Mouse (Mus musculus) MEL (cell line): Measurements from ENCODE around the gene Ifit3b.

ENCODE experiments used
- TAL1 ChIP-seq: IDR thresholded peaks from 2 replicates; pipeline ENCODE4 v1.6.1; 2012; ENCODE audit warnings: mild to moderate bottlenecking, inconsistent platforms, low read length, moderate library complexity, mixed read lengths
- USF1 ChIP-seq: IDR thresholded peaks from 2 replicates; pipeline ENCODE4 v1.6.1; 2014; ENCODE audit warnings: low read depth, mild to moderate bottlenecking, inconsistent platforms, low read length, improper control_type of control experiment, moderate library complexity
- USF2 ChIP-seq, 2 experiments: IDR thresholded peaks; 2 replicates each; pipeline ENCODE4 v1.6.1; 2011 to 2012; ENCODE audit warnings: improper control_type of control experiment in 2 of 2, low read length in 2 of 2, borderline replicate concordance in 1 of 2, inconsistent platforms in 1 of 2, low read depth in 1 of 2, mild to moderate bottlenecking in 1 of 2; ENCODE audit not compliant: insufficient read depth in 1 of 2

GRCm38 (mm10) chr19:34577121-34577520, 30.6 kb upstream of the Ifit3b start:
- TF ChIP-seq USF2 (IDR thresholded peaks at IDR 0.05; ENCODE audit: borderline replicate concordance in 1 of 2, insufficient read depth in 1 of 2, low read depth in 1 of 2, low read length in 2 of 2) (no peak), USF1 (no peak), TAL1 (no peak)
